Mouse (Mus musculus): ENCODE results near the gene Cdh3.
A peak's percentile ranks its signal among the peaks of the same experiment; 100 is the strongest.

The Cdh3 gene

DNA sequence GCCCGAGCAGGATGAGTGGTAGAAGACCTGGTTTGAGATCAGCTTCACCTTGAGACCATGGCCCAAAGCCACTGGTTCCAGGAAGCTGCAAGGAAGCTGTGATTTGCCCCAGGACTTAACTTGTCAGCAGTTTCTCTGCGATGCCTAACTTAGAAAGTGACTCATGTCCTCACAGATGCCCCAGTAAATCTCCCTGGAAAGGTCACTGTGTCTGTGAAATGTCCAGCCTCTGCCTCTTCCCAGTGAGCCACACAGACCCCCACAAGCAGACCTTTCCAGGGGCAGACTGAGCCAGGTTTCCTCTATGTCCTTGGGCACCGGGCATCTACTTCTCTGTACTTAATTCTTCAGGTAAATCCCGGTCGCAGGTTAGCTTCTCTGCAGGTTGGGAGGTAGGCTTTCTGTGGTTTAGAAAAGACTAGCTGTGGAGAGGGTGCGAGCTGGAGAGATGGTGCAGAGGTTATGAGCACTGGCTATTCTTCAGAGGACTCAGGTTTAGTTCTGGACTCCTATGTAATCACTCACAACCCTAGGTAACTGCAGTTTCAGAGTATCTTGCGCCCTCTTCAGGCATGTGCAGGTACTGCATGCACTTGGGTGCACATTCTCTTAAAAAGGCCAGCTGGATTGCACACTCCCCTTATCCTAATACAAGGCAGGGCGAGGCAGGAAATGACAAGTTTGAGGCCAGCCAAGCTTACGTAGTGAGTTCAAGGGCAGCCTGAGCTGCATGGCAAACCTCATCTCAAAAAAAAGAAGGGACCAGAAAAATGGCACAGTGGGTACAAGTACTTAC is 16.7 kb downstream of the Cdh3 start:
- DNase-seq (ENCODE audit: low read depth), result peak; percentile 27

DNA sequence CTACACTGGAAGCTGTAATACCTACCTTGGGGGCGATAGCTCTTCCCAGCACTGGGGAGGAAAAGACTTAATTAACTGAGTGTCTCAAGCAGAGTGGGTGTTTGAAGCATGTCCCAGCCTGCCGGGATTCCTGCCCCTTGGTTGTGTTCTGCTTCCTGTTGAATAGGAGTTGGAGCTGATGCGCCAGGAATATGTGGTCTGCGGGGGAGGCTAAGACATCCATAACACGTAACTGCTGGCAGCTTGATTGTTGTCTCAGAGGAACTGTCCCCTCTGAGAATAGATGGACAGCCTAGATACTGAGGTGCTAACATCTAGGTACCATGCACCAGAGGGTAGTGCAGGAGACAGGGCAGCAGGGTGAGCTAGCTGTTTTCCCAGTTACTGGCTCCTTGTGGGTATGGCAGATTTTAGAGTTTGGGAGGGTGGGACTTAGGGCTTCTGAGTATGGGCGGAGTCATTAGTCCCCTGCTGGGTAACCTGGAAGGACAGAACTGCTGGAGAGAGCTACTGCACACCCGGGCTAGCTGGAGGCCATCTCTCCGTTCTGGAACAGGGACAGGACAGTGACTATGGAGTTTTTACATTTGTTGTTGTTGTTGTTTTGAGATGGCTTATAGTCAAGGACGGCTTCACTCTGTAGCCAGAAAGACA is 18.0 kb downstream of the Cdh3 start:
- DNase-seq (ENCODE audit: low read depth), result no peak

DNA sequence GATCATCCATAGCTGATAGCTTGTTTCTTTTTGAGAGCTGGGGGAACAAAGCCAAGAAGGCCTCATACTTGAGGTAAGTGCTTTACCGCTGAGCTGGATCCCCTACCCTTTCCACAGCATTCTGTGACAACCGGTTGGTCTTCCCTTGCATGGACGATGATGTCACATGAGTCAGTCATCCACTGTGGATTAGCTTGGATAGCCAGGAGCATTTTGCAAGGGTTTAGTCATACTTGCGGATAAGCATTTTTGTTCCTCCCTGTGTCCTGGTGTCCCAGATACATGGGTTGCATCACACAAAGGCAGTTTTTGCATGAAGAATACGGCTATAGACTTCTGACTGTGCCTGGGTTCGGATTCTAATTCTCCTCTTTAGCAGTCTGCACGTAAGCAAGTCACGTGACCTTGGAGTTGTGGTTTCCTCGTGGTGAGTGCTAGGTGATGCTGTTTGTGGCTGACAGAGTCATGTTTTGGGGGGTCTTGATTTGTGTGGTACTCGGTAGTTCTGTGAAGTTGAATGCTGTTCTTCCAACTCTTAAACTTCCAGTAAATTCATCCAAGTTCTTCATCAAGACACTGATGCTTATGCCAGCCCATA is 19.3 kb downstream of the Cdh3 start:
- no peak for DNase-seq (ENCODE audit: low read depth)

DNA sequence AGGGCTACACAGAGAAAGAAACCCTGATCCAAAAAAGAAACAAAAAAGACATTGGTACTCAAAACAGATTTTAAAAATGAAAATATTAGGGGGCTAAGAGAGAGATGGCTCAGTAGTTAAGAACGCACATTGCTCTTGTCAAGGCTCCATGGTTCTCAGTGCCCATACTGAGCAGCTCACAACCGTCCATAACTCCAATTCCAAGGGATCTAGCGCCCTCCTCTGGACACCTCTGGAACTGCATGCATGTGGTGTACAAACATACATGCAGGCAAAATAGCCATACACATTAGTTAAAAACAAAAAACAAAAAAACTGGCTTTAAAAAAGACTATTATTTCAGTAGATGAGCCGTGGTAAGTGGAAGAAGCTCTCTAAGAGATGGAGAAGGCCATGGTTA is 19.9 kb downstream of the Cdh3 start:
- peak; percentile 29 for DNase-seq (ENCODE audit: low read depth)

DNA sequence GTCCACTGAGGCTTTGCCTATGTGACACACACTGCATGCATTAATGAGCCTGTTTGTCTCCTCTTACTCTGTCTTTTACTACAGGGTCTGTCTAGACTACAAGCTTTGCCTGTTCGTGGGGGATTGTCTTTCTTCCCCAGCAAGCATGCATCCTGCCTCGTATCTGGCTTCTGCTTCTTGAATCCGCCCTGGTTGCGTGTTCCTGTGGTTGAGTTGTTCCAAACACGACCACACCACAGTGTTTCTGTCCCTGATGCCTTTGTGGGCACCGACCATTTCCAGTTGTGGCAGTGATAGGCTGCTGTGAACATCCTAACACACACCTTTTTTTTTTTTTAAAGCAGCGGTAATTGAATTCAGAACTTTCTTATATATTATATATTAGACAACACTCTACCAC is 23.0 kb downstream of the Cdh3 start:
- no peak for DNase-seq (ENCODE audit: low read depth)

DNA sequence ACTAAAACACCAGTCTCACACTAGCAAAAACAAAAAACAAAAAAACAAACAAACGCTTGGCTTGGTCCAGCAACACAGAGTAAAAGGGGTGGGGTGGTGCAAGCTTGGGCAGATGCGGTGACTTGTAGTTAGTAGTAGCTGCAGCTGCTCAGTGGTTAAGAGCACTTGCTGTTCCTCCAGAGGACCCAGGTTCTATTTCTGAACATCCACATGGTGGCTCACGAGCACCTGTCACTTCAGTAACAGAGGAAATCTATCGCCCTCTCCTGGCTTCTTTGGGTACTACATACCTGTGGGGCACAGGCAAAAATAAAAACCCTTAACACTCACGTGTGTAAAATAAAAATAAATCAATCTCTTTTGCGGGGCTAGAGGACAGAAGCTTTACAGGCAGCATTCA is 23.8 kb downstream of the Cdh3 start:
- DNase-seq (ENCODE audit: low read depth), result peak; percentile 77

DNA sequence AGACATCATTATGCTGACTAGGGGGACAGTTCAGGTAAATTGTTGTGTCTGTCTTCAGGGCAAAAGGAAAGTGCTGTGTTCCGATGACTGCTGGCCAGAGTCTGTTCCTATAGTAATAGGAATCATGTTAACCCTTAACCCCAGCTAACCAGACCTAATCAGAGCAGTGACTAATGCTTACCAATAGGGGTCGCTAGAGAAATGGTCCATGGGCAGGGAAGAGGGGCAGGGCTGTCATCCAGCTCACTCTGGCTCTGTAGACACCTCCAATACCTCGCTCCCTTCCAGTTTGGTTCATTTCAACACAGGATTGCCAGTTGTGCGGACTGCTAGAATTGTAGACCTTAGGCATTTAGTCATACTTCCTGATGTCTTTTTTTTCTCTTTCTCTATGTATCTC is 24.8 kb downstream of the Cdh3 start:
- DNase-seq (ENCODE audit: low read depth), result peak; percentile 27

DNA sequence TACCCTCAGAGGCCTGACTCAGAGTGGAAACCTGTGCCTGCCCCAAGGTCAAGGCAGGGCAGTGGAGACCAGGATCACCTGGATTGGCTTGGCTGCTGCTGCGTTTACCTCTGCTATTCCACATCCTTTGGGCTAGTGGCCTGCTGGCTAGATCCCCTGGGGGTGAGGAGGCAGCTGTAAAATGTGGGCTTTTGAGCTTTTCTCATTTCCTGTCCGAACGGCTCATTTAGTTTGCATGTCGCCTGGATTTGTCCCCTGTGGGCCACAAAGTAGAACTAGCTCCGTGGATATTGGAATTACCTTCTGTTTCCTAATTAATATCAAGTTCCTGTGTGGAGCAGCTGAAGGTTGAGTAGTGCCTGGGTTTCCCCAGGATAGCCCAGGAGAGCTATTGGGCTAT is 28.5 kb downstream of the Cdh3 start:
- DNase-seq (ENCODE audit: low read depth), result no peak

DNA sequence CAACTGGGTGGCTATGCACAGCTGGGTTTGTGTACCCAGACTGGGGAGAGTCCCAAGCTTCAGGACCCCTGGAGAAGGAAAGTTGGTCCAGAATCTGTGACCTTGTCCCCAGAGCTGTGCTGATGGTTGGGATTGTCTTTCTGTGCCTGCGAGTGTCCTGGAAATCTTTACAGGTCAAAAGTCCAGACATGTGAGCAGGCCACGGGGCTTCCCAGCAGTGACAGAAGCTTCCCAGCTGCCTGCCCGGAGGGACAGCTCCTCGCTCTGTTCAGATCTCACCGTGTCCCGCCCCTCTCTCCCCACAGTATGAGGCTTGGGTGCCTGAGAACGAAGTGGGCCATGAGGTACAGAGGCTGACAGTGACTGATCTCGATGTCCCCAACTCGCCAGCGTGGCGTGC is 30.3 kb downstream of the Cdh3 start:
- no peak for DNase-seq (ENCODE audit: low read depth)

DNA sequence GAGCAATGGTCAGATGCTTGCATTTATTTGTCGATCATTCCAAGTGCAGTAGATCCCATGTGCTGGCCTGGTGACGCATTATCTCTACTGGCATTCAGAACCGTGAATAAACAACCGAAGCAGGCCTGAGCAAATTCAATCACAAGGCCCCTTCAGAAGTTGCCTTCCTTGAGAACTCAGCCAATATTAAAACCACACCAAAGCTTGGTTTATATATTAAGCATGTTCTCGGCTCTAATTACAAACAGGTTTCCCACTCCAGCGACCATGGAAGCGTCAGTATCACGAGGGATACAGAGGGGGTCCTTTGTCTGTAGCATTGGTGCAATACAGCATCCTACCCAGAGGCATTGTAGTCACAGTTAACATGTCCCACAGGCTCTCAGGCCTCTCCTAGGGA is 32.4 kb downstream of the Cdh3 start:
- no peak for DNase-seq (ENCODE audit: low read depth)

DNA sequence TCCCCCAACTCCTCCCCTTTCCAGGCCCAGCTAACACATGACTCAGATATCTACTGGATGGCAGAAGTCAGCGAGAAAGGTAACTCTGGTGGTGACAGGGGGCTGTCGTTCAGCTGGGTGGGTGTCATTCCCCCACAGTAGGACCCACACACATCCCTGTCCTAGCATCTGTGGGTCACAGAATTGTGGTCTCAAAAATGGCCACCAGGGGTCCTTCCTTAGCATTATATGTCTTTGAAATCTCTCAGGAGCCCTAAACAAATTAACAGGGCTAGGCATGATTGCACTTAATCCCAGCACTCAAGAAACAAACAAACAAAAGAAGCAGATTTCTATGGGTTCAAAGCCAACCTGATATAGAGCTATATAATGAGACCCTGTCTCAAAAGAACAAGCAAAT is 34.5 kb downstream of the Cdh3 start:
- DNase-seq (ENCODE audit: low read depth), result peak; percentile 53

DNA sequence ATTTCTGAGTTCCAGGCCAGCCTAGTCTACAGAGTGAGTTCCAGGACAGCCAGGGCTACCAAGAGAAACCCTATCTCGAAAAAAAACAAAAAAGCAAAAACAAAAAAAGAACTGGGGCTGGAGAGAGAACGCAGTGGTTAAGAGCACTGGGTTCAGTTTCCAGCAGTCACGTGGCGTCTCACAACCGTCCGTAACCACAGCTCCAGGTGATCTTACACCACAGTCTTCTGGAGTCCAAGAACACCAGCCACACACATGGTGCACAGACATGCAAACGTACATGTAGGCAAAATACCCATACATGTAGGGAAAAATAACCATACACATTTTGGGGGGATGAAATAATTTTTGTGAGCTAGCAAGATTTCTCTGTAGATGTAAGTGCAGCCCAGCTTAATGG is 36.1 kb downstream of the Cdh3 start:
- no peak for DNase-seq (ENCODE audit: low read depth)

DNA sequence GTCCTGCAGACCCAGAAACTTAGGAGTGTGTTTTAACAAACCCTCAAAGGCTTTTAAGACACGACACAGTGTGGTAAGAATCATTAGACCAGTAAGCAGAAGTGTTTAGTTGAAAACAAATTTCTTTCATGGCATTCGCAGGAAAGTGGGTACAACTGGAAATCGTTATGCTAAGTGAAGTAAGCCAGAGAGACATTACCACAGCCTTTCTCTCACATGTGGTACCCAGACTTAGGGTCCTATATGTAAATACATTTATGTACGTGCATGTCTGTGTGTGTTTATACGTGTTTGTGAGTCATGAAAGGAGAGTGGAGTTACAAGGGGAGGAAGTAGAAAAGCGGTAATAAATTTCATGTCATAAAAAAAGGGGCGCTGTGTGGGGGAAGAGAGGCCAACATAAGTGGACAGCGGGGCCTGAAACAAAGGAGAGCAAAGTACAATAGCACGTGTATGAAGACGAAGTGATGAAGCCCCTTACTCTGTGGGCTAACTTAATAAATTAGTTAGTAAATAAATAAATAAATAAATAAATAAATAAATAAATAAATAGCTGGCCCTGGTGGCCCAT is 37.8 kb downstream of the Cdh3 start:
- no peak for DNase-seq (ENCODE audit: low read depth)

DNA sequence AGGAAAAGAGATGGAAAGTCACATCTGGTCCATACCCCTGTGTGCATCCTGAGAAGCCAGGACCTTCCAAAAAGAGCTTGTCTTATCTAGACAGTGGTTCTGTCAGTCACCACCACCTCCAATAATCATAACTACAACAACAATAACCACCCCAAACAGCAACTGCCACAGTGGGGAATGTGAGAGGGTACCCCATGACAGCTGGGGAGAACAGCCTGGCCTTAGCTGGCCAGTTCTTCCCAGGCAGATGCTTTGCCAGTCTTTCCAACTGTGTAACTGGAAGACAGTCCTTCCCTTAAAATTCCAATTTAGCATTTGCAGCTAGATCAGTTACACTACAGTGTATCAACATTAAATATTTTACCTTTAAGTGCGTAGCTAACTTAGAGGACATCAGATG is 40.2 kb downstream of the Cdh3 start:
- no peak for DNase-seq (ENCODE audit: low read depth)

DNA sequence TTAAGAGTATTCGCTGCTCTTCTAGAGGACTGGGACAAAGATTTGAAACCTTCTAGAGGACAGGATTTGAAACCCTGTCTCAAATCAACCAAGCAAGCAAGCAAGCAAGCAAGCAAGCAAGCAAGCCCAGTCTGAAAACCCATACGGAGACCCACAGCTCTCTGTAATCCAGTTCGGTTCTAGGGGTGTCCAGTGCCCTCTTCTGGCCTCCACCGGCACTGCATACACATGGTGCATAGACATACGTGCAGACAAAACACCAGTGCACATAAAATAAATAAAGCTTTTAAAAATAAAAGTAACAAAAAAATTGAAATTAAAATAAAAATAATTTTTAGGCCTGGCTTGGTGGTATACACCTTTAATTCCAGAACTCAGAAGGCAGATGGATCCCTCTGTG is 43.3 kb downstream of the Cdh3 start:
- no peak for DNase-seq (ENCODE audit: low read depth)

DNA sequence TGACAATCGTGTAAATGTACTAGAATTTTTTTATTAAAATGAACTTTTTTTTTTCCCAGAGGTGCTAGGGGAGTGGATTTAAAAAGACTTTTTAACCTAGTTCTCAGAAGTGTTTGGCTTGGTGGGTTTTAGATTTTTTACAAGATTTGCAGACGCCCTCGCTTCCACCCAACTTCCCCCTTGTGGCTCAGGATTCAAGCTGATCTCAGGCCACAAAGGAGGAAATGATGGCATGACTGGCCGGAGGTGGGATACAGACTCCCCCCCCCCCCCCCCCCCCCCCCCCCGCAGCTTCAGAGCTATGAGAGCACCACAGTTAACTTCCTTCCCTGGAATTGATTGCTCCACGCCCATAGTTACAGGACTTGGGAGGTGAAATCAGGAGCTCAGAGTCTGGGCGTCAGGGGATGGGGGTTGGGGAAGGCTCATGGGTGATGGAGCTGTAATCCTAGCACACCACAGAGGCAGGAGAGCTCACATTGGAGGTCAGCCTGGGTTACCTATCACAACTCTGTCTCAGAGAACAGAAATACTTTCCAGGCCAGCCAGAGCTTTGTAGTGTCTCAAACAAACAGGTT is 45.5 kb downstream of the Cdh3 start:
- no peak for DNase-seq (ENCODE audit: low read depth)

DNA sequence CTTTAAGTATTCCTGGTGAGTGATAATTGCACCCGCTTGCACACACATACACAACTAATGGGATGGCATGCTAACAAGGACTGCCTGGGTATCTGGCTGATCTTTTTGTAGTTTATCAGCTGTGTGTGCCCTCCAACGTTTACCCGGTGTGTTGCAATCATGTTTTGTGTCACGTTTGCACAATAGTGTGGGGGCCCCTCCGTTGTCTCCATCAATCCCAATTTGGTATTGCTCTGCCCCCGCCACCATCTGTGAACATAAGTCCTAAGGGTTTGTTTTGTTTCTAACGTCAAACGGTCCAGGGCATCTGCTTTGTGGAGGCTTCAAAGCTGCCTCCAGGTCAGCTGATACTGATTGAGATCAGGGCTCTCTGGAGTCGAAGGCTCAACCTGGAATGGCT is 49.2 kb downstream of the Cdh3 start:
- DNase-seq (ENCODE audit: low read depth), result no peak

DNA sequence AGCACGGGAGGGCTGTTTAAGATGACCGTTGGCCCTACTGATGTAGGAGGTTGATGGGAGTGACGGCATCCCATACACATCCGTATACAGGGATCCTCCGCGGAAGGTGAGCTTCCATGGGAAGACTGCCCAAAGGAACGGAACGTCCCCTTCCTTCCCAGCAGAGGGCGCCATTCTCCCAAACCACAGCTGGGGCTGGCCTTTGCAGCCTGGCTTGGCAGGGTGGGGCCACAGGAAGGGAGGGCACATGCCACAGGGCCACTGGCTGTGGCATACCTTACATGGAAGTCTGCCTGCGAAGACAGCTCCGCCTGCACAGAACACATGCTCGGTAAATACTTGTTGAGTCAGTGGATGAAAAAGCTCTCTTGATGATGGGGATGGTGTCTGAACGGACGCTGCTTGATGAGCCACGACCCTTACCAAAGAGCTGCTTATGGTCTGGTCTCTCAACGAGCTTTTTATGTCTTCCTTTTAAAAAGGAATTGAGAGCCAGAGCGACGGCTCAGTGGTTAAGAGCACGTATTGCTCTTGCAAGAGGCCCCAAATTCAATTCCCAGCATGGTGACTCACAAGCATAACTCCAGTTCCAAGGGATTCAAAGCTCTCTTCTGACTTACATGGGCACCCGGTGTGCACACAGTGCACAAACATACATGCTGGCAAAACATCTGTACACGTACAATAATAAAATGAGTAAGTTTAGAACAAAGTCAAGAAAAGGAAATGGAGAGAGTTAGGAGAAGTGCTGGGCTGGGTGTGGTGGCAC is 50.6 kb downstream of the Cdh3 start:
- DNase-seq (ENCODE audit: low read depth), result peak; percentile 86

DNA sequence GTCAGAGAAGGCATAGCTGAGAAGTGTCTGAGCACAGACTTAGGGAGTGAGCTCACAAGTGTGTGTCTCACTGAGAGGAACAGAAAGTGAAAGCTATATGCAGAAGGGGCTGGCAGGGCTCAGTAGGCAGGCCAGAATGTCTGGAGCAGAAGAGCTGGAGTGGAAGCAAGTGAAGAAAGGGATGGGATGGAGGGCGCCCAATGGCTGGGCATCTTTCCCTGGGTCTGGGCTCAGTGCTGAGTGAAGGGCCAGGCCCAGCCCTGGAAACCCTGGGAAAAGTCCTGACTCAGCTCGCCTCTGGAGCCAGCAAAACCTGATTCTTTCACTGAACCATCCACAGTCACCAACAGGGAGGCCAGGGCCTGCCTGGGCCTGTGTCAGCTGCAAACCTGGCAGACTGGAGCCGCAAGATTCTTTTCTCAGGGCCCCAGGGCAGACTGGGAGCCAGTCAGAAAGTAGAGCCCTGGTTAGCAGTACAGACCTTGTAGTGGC is 53.0 kb downstream of the Cdh3 start:
- DNase-seq (ENCODE audit: low read depth), result peak; percentile 44

DNA sequence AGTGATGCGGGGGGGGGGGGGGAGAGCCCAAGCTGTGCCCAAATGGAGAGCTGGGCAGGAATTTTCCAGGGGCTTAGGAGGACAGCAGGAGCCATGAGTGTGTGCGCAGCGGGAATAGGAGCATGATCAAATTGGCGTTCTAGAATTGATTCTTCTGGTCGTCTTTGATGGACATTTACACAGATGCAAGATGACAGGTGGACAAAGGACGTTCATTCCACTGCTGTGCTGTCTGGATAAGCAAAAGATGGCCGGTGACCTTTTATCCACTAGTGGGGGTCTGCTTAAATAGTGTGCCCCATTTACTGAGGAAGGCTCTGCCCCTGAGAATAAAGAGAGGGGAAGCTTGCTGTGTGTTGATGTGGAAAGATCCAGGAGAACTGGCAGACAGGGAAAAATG is 58.3 kb downstream of the Cdh3 start:
- DNase-seq (ENCODE audit: low read depth), result no peak

DNA sequence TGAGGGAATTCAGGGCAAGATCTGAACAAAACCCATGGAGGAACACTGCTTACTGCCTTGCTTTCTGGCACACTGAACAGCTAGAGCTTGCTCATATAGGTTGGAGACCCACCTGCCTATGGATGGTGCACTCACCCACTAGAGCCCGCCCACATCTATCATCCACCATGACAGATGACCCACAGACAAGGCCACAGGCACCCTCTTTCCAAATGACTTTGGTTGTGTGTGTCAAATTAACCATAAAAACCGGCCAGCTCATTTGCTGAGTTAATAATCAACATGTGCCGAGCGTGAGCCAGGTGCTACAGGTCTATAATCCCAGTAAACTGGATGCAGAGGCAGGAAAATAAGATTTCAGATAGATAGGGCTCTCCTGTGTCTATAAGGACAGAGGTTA is 59.7 kb downstream of the Cdh3 start:
- no peak for DNase-seq (ENCODE audit: low read depth)

All from naive thymus-derived CD4-positive, alpha-beta T cell, adult 2 months (primary cell).